Mouse (Mus musculus) spleen, embryonic (tissue): Measurements from ENCODE around the gene Gm20388.

ENCODE experiments used
- CTCF ChIA-PET: fragments of 350-600 bp; sonication (Branson Sonifier 250); formaldehyde crosslinking; loops from one replicate; lab custom pipeline; 2022; lab: Charles Lee

Gm20388 gene

GRCm38 (mm10) chr8:122357641-122358040, 2447.0 kb downstream of the Gm20388 start:
- CTCF ChIA-PET: no interaction called here

- CTCF ChIA-PET: interaction anchor here (0.6 to 1.2 kb wide), 2 partner anchors 9 to 66 kb away, joined by 3 to 4 read pairs; no protein-coding TSS in a partner anchor
Measured at GRCm38 (mm10) chr8:122359111-122359775, 2448.6 kb downstream of the Gm20388 start.

DNA sequence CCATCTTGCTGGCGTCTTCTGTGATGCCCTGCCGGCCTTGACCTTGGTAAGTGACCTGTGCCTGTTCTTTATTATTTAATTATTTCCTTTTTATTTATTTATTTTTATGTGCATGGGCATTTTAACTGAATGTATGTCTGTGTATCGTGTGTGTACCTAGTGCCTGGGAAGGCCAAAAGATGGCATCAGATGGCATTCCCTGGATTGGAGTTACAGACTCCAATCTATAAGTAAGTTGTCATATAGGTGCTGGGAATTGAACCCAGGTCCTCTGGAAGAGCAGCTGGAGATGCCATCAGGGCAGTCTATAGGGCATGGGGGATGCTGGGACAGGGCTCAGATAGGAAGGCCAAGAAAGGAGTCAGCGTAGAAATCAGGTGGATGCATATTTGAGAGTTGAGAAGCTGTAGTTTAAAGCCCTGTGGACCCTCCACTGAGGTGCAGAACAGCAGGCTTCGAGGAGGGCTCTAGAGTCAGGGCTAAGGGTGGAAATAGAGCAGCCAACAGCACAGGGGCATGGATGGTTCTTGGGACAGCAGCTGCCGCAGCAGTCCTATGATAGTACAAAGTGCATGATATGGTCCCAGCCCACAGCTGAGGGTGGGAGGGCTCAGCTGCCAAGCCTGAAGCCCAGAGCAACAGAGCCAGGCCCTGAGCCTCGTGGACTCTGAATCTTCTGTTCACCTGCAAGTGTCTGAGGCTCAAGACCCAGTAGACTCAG, 2450.2 kb downstream of the Gm20388 start, which contains the start of gene Trhr2:
Trhr2 (minus strand) TSS at position 51 of the 721 bp plus-strand sequence.
- CTCF ChIA-PET: interaction anchor here (0.5 to 1.2 kb wide), 2 partner anchors 10 to 15 kb away, joined by 4 to 11 read pairs; no protein-coding TSS in a partner anchor

- CTCF ChIA-PET: no interaction called here
Measured at GRCm38 (mm10) chr8:122362271-122362670, 2451.6 kb downstream of the Gm20388 start.

DNA sequence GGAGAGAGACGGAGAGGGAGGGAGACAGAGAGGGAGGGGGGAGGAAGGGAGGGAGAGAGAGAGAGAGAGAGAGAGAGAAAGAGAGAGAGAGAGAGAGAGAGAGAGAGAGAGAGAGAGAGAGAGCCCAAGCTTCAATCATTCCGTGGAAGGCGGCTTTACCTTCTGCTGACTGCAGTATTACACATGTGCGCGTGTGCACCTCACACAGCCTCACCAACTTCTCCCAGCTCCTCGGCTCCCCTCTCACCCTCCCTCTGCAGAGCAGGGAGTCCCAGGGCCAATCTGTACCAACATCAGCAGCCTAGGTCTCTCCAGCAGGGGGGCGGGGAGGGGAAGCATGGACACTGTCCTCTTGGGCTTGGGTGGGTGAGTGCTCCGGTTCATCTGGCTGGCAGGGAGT, 2452.3 kb downstream of the Gm20388 start:
- CTCF ChIA-PET: no interaction called here

DNA sequence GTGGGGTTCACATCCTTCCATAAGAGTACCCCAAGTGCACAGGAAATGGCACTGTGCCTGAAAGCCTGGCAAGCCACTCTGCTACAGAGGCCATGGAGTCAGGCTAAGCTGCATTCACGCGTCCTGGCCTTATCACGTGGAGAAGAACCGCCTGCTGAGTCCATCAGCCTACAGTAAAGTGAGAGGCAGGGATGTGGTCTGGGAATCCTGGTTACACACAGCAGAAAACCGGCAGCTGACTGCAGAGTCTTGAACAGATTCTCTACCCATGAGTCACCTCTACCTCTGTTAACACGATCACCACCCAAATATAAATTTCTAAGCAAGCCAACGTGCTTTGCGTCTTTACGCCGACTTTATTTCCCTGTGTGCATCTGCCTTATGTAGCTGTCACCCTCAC, 2457.9 kb downstream of the Gm20388 start:
- CTCF ChIA-PET: no interaction called here

GRCm38 (mm10) chr8:122369665-122370064, 2459.0 kb downstream of the Gm20388 start:
- CTCF ChIA-PET: interaction anchor here (0.6 to 1.0 kb wide), 2 partner anchors 12 to 95 kb away, joined by 3 to 14 read pairs; no protein-coding TSS in a partner anchor

DNA sequence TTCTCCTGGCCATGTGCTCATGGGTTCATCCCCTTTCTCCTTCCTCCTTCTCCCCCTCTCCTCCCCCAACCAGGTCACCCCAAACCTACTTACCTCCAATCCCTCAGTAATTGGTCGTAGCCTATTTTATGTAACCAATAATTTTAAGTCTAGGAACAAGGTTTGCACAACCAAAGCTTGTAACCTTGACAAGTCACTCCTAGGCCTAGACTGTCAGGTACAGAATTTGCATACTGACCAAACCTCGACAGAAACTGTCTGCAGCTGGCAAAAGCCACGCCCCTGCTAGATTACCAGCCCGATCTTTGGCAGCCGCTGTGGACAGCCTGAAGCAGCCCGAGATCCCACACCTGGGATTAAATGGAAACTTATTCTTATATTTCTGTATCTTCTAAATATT, 2461.1 kb downstream of the Gm20388 start:
- CTCF ChIA-PET: interaction anchor here (0.7 kb wide), 1 partner anchor 70 kb away, joined by 4 read pairs; no protein-coding TSS in a partner anchor

GRCm38 (mm10) chr8:122375320-122375719, 2464.7 kb downstream of the Gm20388 start:
- CTCF ChIA-PET: interaction anchor here (0.7 kb wide), 2 partner anchors 83 to 970 kb away, joined by 5 to 6 read pairs; no protein-coding TSS in a partner anchor

DNA sequence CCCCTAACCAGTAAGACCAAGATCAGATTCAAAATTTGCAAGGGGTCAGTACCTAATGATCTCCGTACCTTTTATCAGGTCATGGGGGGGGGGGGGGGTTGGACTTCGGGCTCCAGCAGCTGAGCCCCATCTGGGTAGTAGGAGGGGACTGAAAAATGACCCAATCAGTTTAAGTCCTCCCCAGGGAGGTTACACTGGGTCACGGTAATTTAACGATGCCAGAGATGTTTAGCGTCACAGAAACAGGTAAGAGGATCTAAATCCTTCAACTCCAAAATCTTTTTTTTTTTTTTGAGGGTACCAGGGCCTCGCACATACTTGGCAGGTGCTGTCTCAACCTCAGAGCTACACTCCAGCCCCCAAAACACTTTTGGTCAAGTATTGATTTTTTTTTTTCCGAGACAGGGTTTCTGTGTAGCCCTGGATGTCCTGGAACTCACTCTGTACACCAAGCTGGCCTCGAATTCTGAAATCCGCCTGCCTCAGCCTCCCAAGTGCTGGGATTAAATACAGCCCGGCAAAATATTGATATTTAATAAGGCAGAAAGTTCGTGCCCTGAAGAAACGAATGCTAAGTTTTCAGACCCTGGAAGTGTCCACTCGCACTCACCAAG, 2465.2 kb downstream of the Gm20388 start:
- CTCF ChIA-PET: interaction anchor here (0.6 to 0.7 kb wide), 5 partner anchors 15 to 969 kb away, joined by 3 to 11 read pairs (median 5); no protein-coding TSS in a partner anchor

DNA sequence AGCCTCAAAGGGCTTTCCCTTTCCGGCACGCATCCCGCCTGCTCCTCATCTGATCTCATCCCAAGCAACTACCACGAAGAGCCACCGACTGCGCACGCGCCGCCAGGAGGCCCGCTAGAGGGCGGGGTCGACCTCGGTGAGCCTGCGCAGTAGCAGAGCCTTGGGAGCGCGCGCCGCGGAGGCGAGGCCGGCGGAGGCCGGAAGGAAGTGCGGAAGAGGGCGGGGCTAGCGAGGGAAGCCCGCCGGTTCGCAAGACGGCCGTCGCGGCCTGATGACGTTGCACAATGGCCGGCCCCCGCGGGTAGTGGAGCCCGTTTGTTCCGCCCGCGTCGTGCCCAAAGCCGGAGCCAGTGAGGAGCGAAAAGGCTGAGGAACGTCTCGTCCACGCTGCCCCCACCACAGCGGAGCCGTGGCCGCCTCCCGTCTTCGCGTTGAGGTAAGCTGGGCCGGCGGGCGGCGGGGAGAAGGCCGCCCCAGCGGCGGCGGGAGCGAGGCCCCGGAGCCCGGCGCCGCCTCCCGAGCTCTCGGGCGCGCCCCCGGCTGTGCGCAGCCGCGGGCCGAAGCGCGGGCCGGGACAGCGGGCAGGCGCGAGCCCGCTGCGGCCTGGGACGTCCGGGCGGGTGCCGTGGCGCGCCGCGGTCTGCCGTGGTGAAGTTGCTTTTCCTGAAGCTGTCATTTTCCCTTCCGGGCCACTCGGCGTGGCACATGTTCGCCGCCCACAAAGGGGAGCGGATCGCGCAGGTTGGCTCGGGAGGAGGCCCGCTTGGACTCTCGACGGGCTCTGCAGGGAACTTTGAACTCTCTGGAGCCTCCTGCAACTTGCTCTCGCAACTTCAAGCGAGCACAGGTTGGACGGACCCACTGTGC, 2466.0 kb downstream of the Gm20388 start, which contains the start of gene Zc3h18:
Zc3h18 (plus strand) TSS at position 245 of the 867 bp plus-strand sequence.
- CTCF ChIA-PET: interaction anchor here (0.6 to 0.7 kb wide), 3 partner anchors 16 to 451 kb away, joined by 3 to 11 read pairs (median 4); no protein-coding TSS in a partner anchor

DNA sequence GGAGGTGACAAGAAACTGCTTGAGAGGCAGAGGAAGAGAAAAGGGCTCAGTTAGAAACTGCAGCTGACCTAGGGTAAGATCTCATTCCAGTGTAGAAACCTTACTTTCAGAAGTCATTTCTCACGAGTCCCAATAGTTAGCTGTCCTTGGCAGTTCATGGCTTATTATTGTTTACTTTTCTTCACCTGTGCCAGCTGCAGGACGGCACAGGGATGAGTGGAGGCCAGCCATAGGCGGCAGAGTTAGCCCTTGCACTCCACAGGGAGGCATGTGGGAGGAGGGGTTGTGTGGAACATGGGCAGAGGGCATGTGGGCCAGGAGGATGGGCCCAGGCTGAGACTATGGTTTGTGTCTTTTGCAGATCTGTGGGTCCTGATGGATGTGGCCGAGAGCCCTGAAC, 2472.4 kb downstream of the Gm20388 start:
- CTCF ChIA-PET: no interaction called here

DNA sequence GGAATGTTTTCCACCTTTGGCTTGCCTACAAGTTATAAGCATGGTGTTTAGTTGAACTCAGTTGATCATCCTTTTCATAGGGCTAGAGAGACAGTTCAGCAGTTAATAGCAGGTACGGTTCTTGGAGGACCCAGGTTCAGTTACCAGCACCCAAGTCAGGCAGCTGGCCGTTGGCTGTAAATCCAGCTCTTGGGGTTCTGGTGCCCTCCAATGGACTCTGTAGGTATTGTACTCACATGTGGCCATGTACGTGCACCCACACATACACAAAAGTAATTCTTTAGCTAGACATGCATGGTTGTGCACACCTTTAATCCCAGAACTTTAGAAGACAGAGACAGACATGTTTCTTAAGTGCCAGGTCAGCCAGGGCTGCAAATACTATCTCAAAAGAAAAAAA, 2478.7 kb downstream of the Gm20388 start:
- CTCF ChIA-PET: no interaction called here

DNA sequence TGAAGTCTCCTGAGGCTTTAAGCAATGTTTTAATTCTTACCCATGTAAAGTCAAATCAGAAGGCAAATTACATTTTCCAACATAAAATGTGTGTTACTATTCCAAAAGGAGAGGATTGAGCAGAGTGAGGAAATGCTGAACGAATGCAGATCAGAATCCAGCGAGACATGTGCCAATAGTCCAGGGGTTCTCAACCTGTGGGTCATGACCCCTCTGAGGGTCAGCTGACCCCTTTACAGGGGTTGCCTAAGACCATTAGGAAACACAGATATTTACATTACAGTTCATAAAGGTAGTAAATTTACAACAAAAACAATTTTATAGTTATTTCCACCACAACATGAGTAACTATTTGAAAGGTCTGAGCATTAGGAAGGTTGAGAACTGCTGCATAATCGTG, 2480.1 kb downstream of the Gm20388 start:
- CTCF ChIA-PET: no interaction called here

GRCm38 (mm10) chr8:122393717-122394116, 2483.1 kb downstream of the Gm20388 start:
- CTCF ChIA-PET: no interaction called here

- CTCF ChIA-PET: interaction anchor here (1.0 kb wide), 1 partner anchor 14 kb away, joined by 3 read pairs; no protein-coding TSS in a partner anchor
Measured at GRCm38 (mm10) chr8:122395291-122395690, 2484.7 kb downstream of the Gm20388 start.

DNA sequence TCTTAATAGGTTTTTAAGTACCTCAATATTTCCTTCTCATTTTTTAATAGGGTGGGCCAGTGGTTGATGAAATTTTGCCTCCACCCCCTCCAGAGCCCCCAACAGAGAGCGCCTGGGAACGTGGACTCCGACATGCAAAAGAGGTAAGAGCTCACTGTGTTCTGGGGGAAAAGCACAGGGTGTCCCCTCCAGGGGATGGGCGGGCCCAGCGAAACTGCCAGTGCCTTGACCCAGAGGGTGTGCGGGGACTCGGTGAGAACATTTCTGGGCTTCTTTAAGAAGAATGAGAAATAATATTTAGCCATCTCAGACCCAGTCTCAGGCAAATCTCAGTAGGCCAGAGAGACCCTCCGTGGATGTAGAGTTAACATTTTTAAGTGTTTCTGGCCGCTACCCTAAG, 2487.5 kb downstream of the Gm20388 start:
- CTCF ChIA-PET: no interaction called here

GRCm38 (mm10) chr8:122405146-122405805, 2494.6 kb downstream of the Gm20388 start:
- CTCF ChIA-PET: no interaction called here

GRCm38 (mm10) chr8:122407678-122408077, 2497.0 kb downstream of the Gm20388 start:
- CTCF ChIA-PET: interaction anchor here (0.6 kb wide), 1 partner anchor 9 kb away, joined by 6 read pairs; no protein-coding TSS in a partner anchor

GRCm38 (mm10) chr8:122414311-122414710, 2503.7 kb downstream of the Gm20388 start:
- CTCF ChIA-PET: no interaction called here
